Mouse (Mus musculus) thymus, adult 2 months (tissue): ENCODE measurements around the gene Gm49383. TPM values are rescaled to one million over a fixed set of nuclear protein-coding genes. Genes with fewer than 3 reads are reported as not detected.
"Not testable (repeated sequence)": the region's sequence is repeated elsewhere in the genome, so short reads cannot be mapped to it uniquely, and the experiment has no call there.

Source experiments
- DNase-seq: peaks from one replicate; pipeline ENCODE4 v3.0.0; 2021
- H3K27ac ChIP-seq: fragments of 200-500 bp; 2 replicates; pipeline ENCODE4 v1.5.1; 2012; ENCODE audit warnings: low read length, control low read depth; ENCODE audit not compliant: control insufficient read depth, insufficient read depth
- H3K27me3 ChIP-seq: fragments of 200-500 bp; 2 replicates; pipeline ENCODE4 v1.6.1; 2012; ENCODE audit warnings: mild to moderate bottlenecking, low read length, moderate library complexity, mixed read lengths; ENCODE audit not compliant: control insufficient read depth, insufficient read depth
- H3K36me3 ChIP-seq: fragments of 200-500 bp; 2 replicates; pipeline ENCODE4 v1.6.1; 2012; ENCODE audit warnings: mild to moderate bottlenecking, low read length, moderate library complexity; ENCODE audit not compliant: control insufficient read depth, insufficient read depth
- H3K4me1 ChIP-seq: fragments of 200-500 bp; replicated peaks from 2 replicates; pipeline ENCODE4 v1.6.1; 2012; ENCODE audit warnings: low read length; ENCODE audit not compliant: control insufficient read depth, insufficient read depth
- H3K4me3 ChIP-seq: fragments of 200-500 bp; 2 replicates; pipeline ENCODE4 v1.5.1; 2012; ENCODE audit warnings: mild to moderate bottlenecking, low read length, control low read depth, moderate library complexity; ENCODE audit not compliant: control insufficient read depth, insufficient read depth
- CTCF ChIP-seq: fragments of 200-500 bp; IDR thresholded peaks from 2 replicates; pipeline ENCODE4 v1.5.1; 2012; ENCODE audit warnings: mild to moderate bottlenecking, control low read depth, low read length, moderate library complexity, borderline replicate concordance; ENCODE audit not compliant: control insufficient read depth, poor library complexity, insufficient read depth; ENCODE audit errors: extremely low read depth
- POLR2A ChIP-seq: fragments of 200-500 bp; IDR thresholded peaks from 2 replicates; pipeline ENCODE4 v1.6.1; 2012; ENCODE audit warnings: mild to moderate bottlenecking, low read length, control low read depth, moderate library complexity; ENCODE audit not compliant: control insufficient read depth, poor library complexity, insufficient read depth; ENCODE audit errors: extremely low read depth
- WGBS: fragments of 180-500 bp; shearing (Covaris S2); methylation state at CpG from one replicate; pipeline ENCODE4 v1.1.7; 2018; 5-methylcytosine and 5-hydroxymethylcytosine counted together
- polyA plus RNA-seq: library from polyadenylated mRNA; depleted of rRNA; stranded (reverse); fragments of >200 nt; gene quantifications from 2 replicates; pipeline ENCODE4 v1.2.3, GENCODE M21; 2012

Gene Gm49383
- polyA plus RNA-seq, 1 experiment, result 5.5 TPM

- no peak for TF ChIP-seq CTCF
- H3K36me3 ChIP-seq, result peaks cover 9% of the 10 kb centered on the region
- DNase-seq, result no peak
- no peaks in the 10 kb centered on the region for H3K27me3 ChIP-seq
- no peak overlapping the region for H3K27ac ChIP-seq
- no peak overlapping the region for H3K4me3 ChIP-seq
- H3K4me1 ChIP-seq, result no peaks in the 10 kb centered on the region
- 89% methylated on average over 3 of the region's 3 CpGs for WGBS
Observed at GRCm38 (mm10) chr12:69177526-69177925, 19.4 kb downstream of the Gm49383 start.

GRCm38 (mm10) chr12:69175975-69176374, 20.9 kb downstream of the Gm49383 start:
- H3K27me3 ChIP-seq, result no peaks in the 10 kb centered on the region
- 98% methylated on average over 3 of the region's 3 CpGs for WGBS
- 0 out of 2 replicates have a peak, but pooled peaks cover 6% of the 10 kb centered on the region for H3K36me3 ChIP-seq
- no peak for DNase-seq
- no peak overlapping the region for H3K4me3 ChIP-seq
- no peaks in the 10 kb centered on the region for H3K4me1 ChIP-seq
- TF ChIP-seq POLR2A, result no peak
- no peak for TF ChIP-seq CTCF
- no peak overlapping the region for H3K27ac ChIP-seq

- TF ChIP-seq POLR2A, result no peak
- no peak for TF ChIP-seq CTCF
- no peak overlapping the region for H3K4me3 ChIP-seq
- H3K27me3 ChIP-seq, result no peaks in the 10 kb centered on the region
- H3K27ac ChIP-seq, result no peak overlapping the region
- H3K36me3 ChIP-seq, result 0 out of 2 replicates have a peak, but pooled peaks cover 6% of the 10 kb centered on the region
- H3K4me1 ChIP-seq, result peaks cover 5% of the 10 kb centered on the region; the same call in 1 of the 2 replicates
- DNase-seq, result no peak
- WGBS, result 99% methylated on average over 2 of the region's 2 CpGs
Observed at GRCm38 (mm10) chr12:69171307-69171706, 25.6 kb downstream of the Gm49383 start.

GRCm38 (mm10) chr12:69168461-69169106, 28.3 kb downstream of the Gm49383 start, which contains the start of gene Lrr1:
Gene Lrr1, plus strand, starts transcription at chr12:69168814.
- DNase-seq, result peak; percentile 84
- under 1% methylated on average over 40 of the region's 40 CpGs for WGBS
- Histone ChIP-seq H3K27ac (no peak within 1 kb of the TSS), H3K4me1 (peaks cover 5% of the 10 kb centered on the region; the same call in 1 of the 2 replicates), H3K4me3 (peak within 1 kb of the TSS; percentile 56), H3K36me3 (no peaks in the 10 kb centered on the region), H3K27me3 (no peaks in the 10 kb centered on the region)
- no peak; the same call in 1 of the 2 replicates for TF ChIP-seq POLR2A
- no peak for TF ChIP-seq CTCF

- no peaks in the 10 kb centered on the region for H3K27me3 ChIP-seq
- H3K4me1 ChIP-seq, result peaks cover 5% of the 10 kb centered on the region; the same call in 1 of the 2 replicates
- DNase-seq, result no peak
- TF ChIP-seq POLR2A (no peak), CTCF (no peak)
- no peaks in the 10 kb centered on the region for H3K36me3 ChIP-seq
- peak overlapping the region; percentile 56 for H3K4me3 ChIP-seq
- H3K27ac ChIP-seq, result no peak overlapping the region
- 12% methylated on average over 18 of the region's 18 CpGs for WGBS
Observed at GRCm38 (mm10) chr12:69167656-69168460, 29.0 kb downstream of the Gm49383 start.

- H3K4me3 ChIP-seq, H3K27ac ChIP-seq, H3K4me1 ChIP-seq, H3K36me3 ChIP-seq, H3K27me3 ChIP-seq, DNase-seq: not testable (repeated sequence)
- WGBS, result 95% methylated on average over 8 of the region's 8 CpGs
Observed at GRCm38 (mm10) chr12:69166861-69167581, 29.9 kb downstream of the Gm49383 start.
